Mouse (Mus musculus): ENCODE results near the gene H1fnt. TPM values are rescaled to one million over a fixed set of nuclear protein-coding genes. Genes with fewer than 3 reads are reported as not detected.

H1fnt gene
- total and polyA plus RNA-seq, 3 experiments, result not detected

GRCm38 (mm10) chr15:98288566-98288965, 31.5 kb upstream of the H1fnt start:
- H3K27ac ChIP-seq (ENCODE audit: insufficient read depth, low read depth), result no peak overlapping the region
- H3K79me2 ChIP-seq (replicated peaks; ENCODE audit: control insufficient read depth, extremely low read depth, insufficient read depth, poor library complexity, severe bottlenecking), result no peaks in the 10 kb centered on the region
- H3K4me3 ChIP-seq (replicated peaks in 1 of 3; ENCODE audit: low read depth in 2 of 3, low read length in 2 of 3, poor library complexity in 1 of 3), result no peak overlapping the region
- dilution Hi-C loops (cut with MboI; ENCODE audit: extremely low pct_ligation_motif_present, extremely low pct_unique_long_range_greater_than_20kb, low sequenced_read_pairs) (no loop called here), in situ Hi-C loops (cut with MboI; ENCODE audit: low pct_ligation_motif_present, low pct_unique_long_range_greater_than_20kb, low sequenced_read_pairs) (no loop called here)
- H3K4me2 ChIP-seq (ENCODE audit: insufficient read depth, low read depth, poor library complexity, severe bottlenecking), result peak overlapping the region; percentile 79
- no peaks in the 10 kb centered on the region for H3K36me3 ChIP-seq (replicated peaks in 1 of 2; ENCODE audit: control insufficient read depth in 1 of 2, insufficient read depth in 1 of 2, low read length in 1 of 2)
- H3K27me3 ChIP-seq (replicated peaks), result peaks cover 71% of the 10 kb centered on the region
- no peak overlapping the region for H3K9ac ChIP-seq (ENCODE audit: insufficient read depth, low read depth)
- H3K4me1 ChIP-seq (ENCODE audit: control insufficient read depth in 1 of 2, insufficient read depth in 2 of 2), result peaks cover 16 to 20% of the 10 kb centered on the region in 2 experiments
- peak; percentile 32 for DNase-seq (ENCODE audit: extremely low read depth)
- TF ChIP-seq RCOR1 (conservative IDR thresholded peaks at IDR 0.05; ENCODE audit: low read depth, low read length) (no peak), POLR2AphosphoS2 (IDR thresholded peaks at IDR 0.05; ENCODE audit: low read depth, low read length) (no peak), NELFE (IDR thresholded peaks at IDR 0.05; ENCODE audit: low read depth, low read length) (no peak), ZMIZ1 (IDR thresholded peaks at IDR 0.05; ENCODE audit: low read depth, low read length) (no peak), CHD1 (IDR thresholded peaks at IDR 0.05; ENCODE audit: low read depth, low read length) (no peak), UBTF (IDR thresholded peaks at IDR 0.05; ENCODE audit: low read depth, low read length) (0 out of 2 replicates have a peak, but pooled peaks have one; percentile 50), E2F4 (IDR thresholded peaks at IDR 0.05; ENCODE audit: insufficient replicate concordance, low read depth, low read length) (no peak), GABPA (IDR thresholded peaks at IDR 0.05; ENCODE audit: insufficient replicate concordance, low read depth, low read length) (no peak), NRF1 (IDR thresholded peaks at IDR 0.05; ENCODE audit: low read depth, low read length) (no peak), ZKSCAN1 (IDR thresholded peaks at IDR 0.05; ENCODE audit: borderline replicate concordance, low read depth, low read length) (no peak), EP300 (IDR thresholded peaks at IDR 0.05; ENCODE audit: low read length) (peak; percentile 37; the same call in 1 of the 2 replicates), BHLHE40 (IDR thresholded peaks at IDR 0.05; ENCODE audit: low read depth, low read length) (peak; percentile 69), TCF12 (IDR thresholded peaks at IDR 0.05; ENCODE audit: low read depth, low read length) (peak; percentile 90), CHD2 (IDR thresholded peaks at IDR 0.05; ENCODE audit: low read length) (no peak), SMC3 (IDR thresholded peaks at IDR 0.05; ENCODE audit: low read depth, low read length) (peak; percentile 34), POLR2A (IDR thresholded peaks at IDR 0.05; ENCODE audit: low read depth, low read length) (no peak), SIN3A (IDR thresholded peaks at IDR 0.05; ENCODE audit: low read length) (no peak), MAX (IDR thresholded peaks at IDR 0.05; ENCODE audit: low read length) (peak; percentile 52; the same call in 1 of the 2 replicates), MEF2A (IDR thresholded peaks at IDR 0.05; ENCODE audit: borderline replicate concordance, low read depth, low read length) (no peak), ZNF384 (IDR thresholded peaks at IDR 0.05; ENCODE audit: low read depth, low read length) (no peak), MXI1 (IDR thresholded peaks at IDR 0.05; ENCODE audit: low read depth, low read length) (no peak), ELF1 (IDR thresholded peaks at IDR 0.05; ENCODE audit: low read depth, low read length) (no peak), HCFC1 (IDR thresholded peaks at IDR 0.05; ENCODE audit: low read depth, low read length) (no peak), USF1 (IDR thresholded peaks at IDR 0.05; ENCODE audit: low read depth, low read length) (no peak), CTCF (conservative IDR thresholded peaks at IDR 0.05 in 1 of 2, IDR thresholded peaks at IDR 0.05 in 1 of 2; ENCODE audit: low read depth in 2 of 2, low read length in 2 of 2) (peak in 1 of 2 experiments; percentile 57; a peak in 2 of 4 replicates), MAZ (IDR thresholded peaks at IDR 0.05; ENCODE audit: low read depth, low read length) (no peak), MYC (IDR thresholded peaks at IDR 0.05; ENCODE audit: low read depth, low read length) (no peak), KAT2A (IDR thresholded peaks at IDR 0.05; ENCODE audit: insufficient replicate concordance, low read length) (no peak), USF2 (conservative IDR thresholded peaks at IDR 0.05; ENCODE audit: low read depth, low read length) (no peak), JUND (conservative IDR thresholded peaks at IDR 0.05; ENCODE audit: low read depth, low read length) (no peak), MAFK (IDR thresholded peaks at IDR 0.05; ENCODE audit: insufficient replicate concordance, low read length) (no peak), ETS1 (conservative IDR thresholded peaks at IDR 0.05; ENCODE audit: low read depth, low read length) (0 out of 2 replicates have a peak, but pooled peaks have one; percentile 9), ZC3H11A (IDR thresholded peaks at IDR 0.05; ENCODE audit: low read depth, low read length) (no peak), RAD21 (IDR thresholded peaks at IDR 0.05; ENCODE audit: low read depth, low read length) (peak; percentile 52), JUN (IDR thresholded peaks at IDR 0.05; ENCODE audit: insufficient read depth, low read depth, low read length) (no peak), PAX5 (IDR thresholded peaks at IDR 0.05; ENCODE audit: low read length) (no peak), TBP (conservative IDR thresholded peaks at IDR 0.05; ENCODE audit: low read depth, low read length) (no peak), IRF4 (IDR thresholded peaks at IDR 0.05; ENCODE audit: low read depth, low read length) (no peak)
- H3K9me3 ChIP-seq (replicated peaks; ENCODE audit: low read length), result no peaks in the 10 kb centered on the region

Data from CH12.LX (cell line).